Mouse (Mus musculus) heart, adult 2 months (tissue): ENCODE measurements around the gene Flnb.

Experiments
- EP300 ChIP-seq: fragments of 200-500 bp; IDR thresholded peaks from 2 replicates; pipeline ENCODE4 v1.6.1; 2011; ENCODE audit warnings: low read depth, low read length, control low read depth; ENCODE audit not compliant: insufficient read depth
- POLR2A ChIP-seq: fragments of 200-500 bp; IDR thresholded peaks from 2 replicates; pipeline ENCODE4 v1.6.1; 2011; ENCODE audit warnings: mild to moderate bottlenecking, low read depth, low read length, control low read depth; ENCODE audit not compliant: insufficient read depth

DNA sequence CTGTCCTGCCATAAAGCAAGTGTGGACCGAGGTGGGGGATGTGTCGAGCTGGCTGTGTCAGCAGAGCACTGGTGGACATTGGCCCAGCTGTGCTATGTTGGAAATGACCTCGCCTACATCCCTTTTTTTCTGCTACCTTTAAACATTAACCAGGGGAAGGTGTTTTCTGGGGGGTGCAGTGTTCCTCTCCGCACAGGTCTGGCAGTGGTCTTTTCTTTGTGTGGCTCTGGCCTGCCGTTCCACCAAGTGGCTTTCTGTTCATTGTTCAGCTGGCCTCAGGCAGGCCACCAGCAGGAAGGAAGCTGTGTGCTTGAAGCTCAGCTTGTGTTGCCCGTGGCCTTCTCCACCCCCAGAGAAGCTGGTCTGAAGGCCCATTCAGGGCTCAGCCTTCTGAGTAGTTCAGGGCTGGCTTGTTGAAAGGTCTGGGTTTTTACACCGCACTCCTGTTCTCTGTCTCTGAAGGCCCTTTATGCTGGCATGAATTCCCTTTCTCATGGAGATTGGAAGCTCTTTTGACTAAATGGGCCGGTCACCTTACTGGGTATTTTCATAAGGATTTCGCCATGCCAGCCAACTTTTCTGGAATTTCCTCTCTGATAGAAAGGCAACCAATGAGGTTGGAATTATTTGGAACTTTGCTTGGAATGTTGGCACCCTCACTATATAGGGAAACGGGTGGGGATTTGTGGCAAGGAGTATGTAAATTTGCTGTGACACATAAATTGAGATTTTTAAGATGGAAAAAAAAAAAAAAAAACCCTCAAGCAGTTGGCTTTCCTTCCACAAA lies 8.6 kb downstream of the Flnb start:
- TF ChIP-seq POLR2A (no peak), EP300 (no peak)
